Comparison of ENCODE assay signal across 10 mouse cellular contexts in the genomic region with DNA sequence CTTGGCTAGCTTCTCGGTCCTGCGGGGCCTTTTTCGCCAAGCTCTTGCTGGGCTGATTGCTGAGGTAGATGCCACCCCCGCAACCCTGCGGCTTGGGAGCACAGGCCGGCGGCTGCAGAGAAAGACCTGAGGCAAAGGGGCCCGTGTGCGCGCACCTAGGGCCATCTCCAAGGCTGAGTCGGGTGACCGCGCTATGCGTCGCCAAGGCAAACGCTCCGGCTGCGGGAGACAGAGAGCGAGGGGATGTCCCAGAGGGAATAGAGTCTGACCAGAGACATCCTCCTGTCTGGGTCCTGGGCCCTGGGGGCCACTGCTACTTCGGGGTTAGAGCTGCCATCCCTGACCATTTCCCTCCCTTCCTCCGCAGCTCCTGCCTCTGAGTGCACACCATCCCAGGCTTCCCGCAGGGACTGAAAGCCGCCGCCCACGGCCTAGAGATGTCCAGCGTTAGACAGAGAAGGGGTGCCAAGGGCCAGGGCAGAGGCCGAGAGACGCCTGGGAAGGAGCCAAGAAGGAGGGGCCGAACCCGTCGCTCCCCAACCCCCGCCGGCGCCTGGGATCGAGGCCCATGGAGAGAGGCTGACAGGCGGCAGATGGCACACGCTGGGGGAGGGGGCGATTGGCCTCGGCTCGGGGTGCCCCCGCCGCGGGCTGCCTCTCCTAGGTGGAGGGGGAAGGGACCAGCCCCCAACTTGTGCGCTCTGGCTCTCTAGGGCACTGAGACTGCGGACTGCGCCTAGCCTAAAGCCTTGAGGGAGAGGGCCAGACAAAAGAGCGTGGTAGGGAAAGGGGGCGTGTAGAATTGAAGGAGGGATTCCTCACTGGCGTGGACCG. TPM values are rescaled to one million over a fixed set of nuclear protein-coding genes. Genes with fewer than 3 reads are reported as not detected.
A peak's percentile ranks its signal among the peaks of the same experiment; 100 is the strongest.
DNase-seq lines count a peak whose midpoint lies in the region; ATAC-seq lines count a peak whose summit lies in the region.
"Had no signal": no experiment of that assay in that cellular context is flagged by ENCODE, and none has a peak within 500 bp of the region (broad histone marks: within the 10 kb centered on the region; RNA-seq: fewer than 3 reads in every experiment).

No protein-coding gene starts in this region.

- no peak; the same call in 1 of the 2 replicates for ATAC-seq in hindbrain, embryonic 15.5 days (ENCODE audit: low FRiP score, low read depth)
- ATAC-seq in limb, embryonic 13.5 days (ENCODE audit: low FRiP score, low read depth) = no peak
- 0 out of 2 replicates have a peak, but pooled peaks have one; percentile 6 for ATAC-seq in midbrain, embryonic 16.5 days
- ATAC-seq in erythroid progenitor cell, adult 5-6 weeks (replicated peaks; ENCODE audit: low FRiP score, poor library complexity, severe bottlenecking) = no peak

- H3K4me2 ChIP-seq in hindbrain, embryonic 15.5 days = peak overlapping the region; percentile 92
- peak overlapping the region; percentile 94 for H3K4me2 ChIP-seq in limb, embryonic 13.5 days (replicated peaks)
- H3K4me2 ChIP-seq in midbrain, embryonic 16.5 days (ENCODE audit: low read length) = peak overlapping the region; percentile 89

- H3K4me3 ChIP-seq in hindbrain, embryonic 15.5 days = peak overlapping the region; percentile 89
- H3K4me3 ChIP-seq in limb, embryonic 13.5 days = peak overlapping the region; percentile 89
- H3K4me3 ChIP-seq in midbrain, embryonic 16.5 days (ENCODE audit: low read depth, low read length) = peak overlapping the region; percentile 75

- H3K27ac ChIP-seq in hindbrain, embryonic 15.5 days (replicated peaks) = peak overlapping the region; percentile 44; the same call in 1 of the 2 replicates
- H3K27ac ChIP-seq in limb, embryonic 13.5 days = no peak overlapping the region
- H3K27ac ChIP-seq in midbrain, embryonic 16.5 days (ENCODE audit: low read length) = peak overlapping the region; percentile 42; the same call in 1 of the 2 replicates

- H3K27me3 ChIP-seq in hindbrain, embryonic 15.5 days = no peaks in the 10 kb centered on the region
- peaks cover 26% of the 10 kb centered on the region for H3K27me3 ChIP-seq in limb, embryonic 13.5 days
- no peaks in the 10 kb centered on the region; the same call in 1 of the 2 replicates for H3K27me3 ChIP-seq in midbrain, embryonic 16.5 days (ENCODE audit: control insufficient read depth, insufficient read depth, low read depth, low read length)

- DNase-seq in frontal cortex, postnatal 14 days (ENCODE audit: low spot score in 2 of 2) = peak; percentile 19
- DNase-seq in frontal cortex, adult 2 months (ENCODE audit: extremely low spot score in 1 of 2, low spot score in 1 of 2) = no peak
- DNase-seq in cerebellum, adult 11-12 months = peak; percentile 92
- DNase-seq in gastrocnemius, adult 18-20 months (ENCODE audit: low spot score) = peak; percentile 52

- peaks cover 47% of the 10 kb centered on the region for H3K4me1 ChIP-seq in hindbrain, embryonic 15.5 days (replicated peaks)
- peaks cover 45% of the 10 kb centered on the region for H3K4me1 ChIP-seq in limb, embryonic 13.5 days
- peaks cover 29% of the 10 kb centered on the region for H3K4me1 ChIP-seq in midbrain, embryonic 16.5 days (ENCODE audit: control insufficient read depth, insufficient read depth, low read length)

- peak overlapping the region; percentile 30 for H3K9ac ChIP-seq in hindbrain, embryonic 15.5 days
- peak overlapping the region; percentile 68 for H3K9ac ChIP-seq in limb, embryonic 13.5 days
- H3K9ac ChIP-seq in midbrain, embryonic 16.5 days (ENCODE audit: low read depth, low read length) = peak overlapping the region; percentile 63

- no peaks in the 10 kb centered on the region for H3K9me3 ChIP-seq in hindbrain, embryonic 15.5 days
- H3K9me3 ChIP-seq in limb, embryonic 13.5 days = no peaks in the 10 kb centered on the region
- H3K9me3 ChIP-seq in midbrain, embryonic 16.5 days (replicated peaks; ENCODE audit: control insufficient read depth, low read length, poor library complexity, severe bottlenecking) = no peaks in the 10 kb centered on the region

- under 1% methylated on average over 49 of the region's 50 CpGs for WGBS in hindbrain, embryonic 15.5 days
- WGBS in limb, embryonic 13.5 days = under 1% methylated on average over 49 of the region's 50 CpGs
- WGBS in midbrain, embryonic 16.5 days = under 1% methylated on average over 44 of the region's 50 CpGs

- H3K36me3 ChIP-seq in hindbrain, embryonic 15.5 days = no peaks in the 10 kb centered on the region
- H3K36me3 ChIP-seq in limb, embryonic 13.5 days = no peaks in the 10 kb centered on the region
- no peaks in the 10 kb centered on the region for H3K36me3 ChIP-seq in midbrain, embryonic 16.5 days (ENCODE audit: control insufficient read depth, insufficient read depth, low read length)

RNA-seq across cellular contexts. Expression of a gene that starts 2.5 kb away (rescaled TPM):
- polyA plus RNA-seq in frontal cortex, adult 2 months (2012; rRNA removed) = 21.3 and 31.1 TPM in 2 replicates
- total RNA-seq in gastrocnemius, adult 18-20 months (2021) = 10 to 100 TPM; 15.0 to 19.1 TPM
- polyA plus RNA-seq in hindbrain, embryonic 15.5 days (2015; fragmentation: Nextera tagmentation; extraction: Ambion mirVana) = 28.6 and 33.4 TPM in 2 replicates
- 26.4 and 27.2 TPM in 2 replicates for polyA plus RNA-seq in limb, embryonic 13.5 days (2015; fragmentation: Nextera tagmentation; extraction: Ambion mirVana)
- polyA plus RNA-seq in midbrain, embryonic 16.5 days (2015; fragmentation: Nextera tagmentation; extraction: Ambion mirVana) = 28.1 and 37.5 TPM in 2 replicates
- 0.42 TPM in 1 of 2 replicates, not detected in the other for total RNA-seq in erythroid progenitor cell, adult 5-6 weeks (2015; ENCODE audit: low replicate concordance)
- total RNA-seq in erythroid progenitor cell, adult 5-6 weeks (2017; ENCODE audit: low replicate concordance) = not detected in 2 replicates
- total RNA-seq: common myeloid progenitor, adult 5-6 weeks; neutrophil, adult 5-6 weeks had no signal

Comparison
In these comparisons a context has a peak if more than half of its experiments do, and no peak if none do; other contexts are left out.
1. DNase-seq: peak in frontal cortex, postnatal 14 days (2 of 2), cerebellum, adult 11-12 months (single experiment) and gastrocnemius, adult 18-20 months (single experiment); none in frontal cortex, adult 2 months (0 of 2).
2. Peak in every context shown above with its lines, with median percentiles within 50 percentile points of each other: H3K4me2 ChIP-seq, H3K4me3 ChIP-seq and H3K9ac ChIP-seq.